Mouse (Mus musculus): ENCODE data around the gene Grin2a. TPM values are rescaled to one million over a fixed set of nuclear protein-coding genes. Genes with fewer than 3 reads are reported as not detected.

Grin2a gene
- polyA plus RNA-seq, 2 experiments = 0.64 to 2.0 TPM

DNA sequence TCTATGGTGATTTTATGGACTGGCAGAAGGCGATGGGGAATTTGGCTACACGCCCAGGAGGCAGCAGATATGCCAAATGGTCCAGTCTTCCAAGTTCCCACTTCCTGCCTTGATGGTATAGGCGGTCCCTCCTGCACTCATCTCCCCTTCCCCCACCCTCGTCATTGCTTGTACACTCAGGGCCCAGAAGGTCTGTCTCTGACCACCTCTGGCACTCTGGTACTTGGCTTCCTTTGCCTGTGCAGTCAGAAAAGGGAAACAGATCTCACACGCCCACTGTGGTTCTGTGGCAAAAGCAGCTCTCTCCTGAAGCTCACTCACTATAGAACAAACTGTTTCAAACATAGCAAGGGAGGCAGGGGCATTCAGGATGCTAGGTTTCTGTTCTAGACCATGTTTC lies 227.0 kb downstream of the Grin2a start:
- WGBS = 69% methylated on average over 5 of the region's 5 CpGs
- DNase-seq (ENCODE audit: low spot score) (no peak), ATAC-seq (ENCODE audit: low FRiP score, low read depth) (no peak)
- no peak overlapping the region for H3K9ac ChIP-seq (ENCODE audit: low read depth, low read length, severe bottlenecking)
- no peak for TF ChIP-seq POLR2A (IDR thresholded peaks at IDR 0.05; ENCODE audit: borderline replicate concordance, extremely low read depth, insufficient read depth, insufficient read length)
- no peak overlapping the region for H3K4me3 ChIP-seq (replicated peaks; ENCODE audit: low read length)
- H3K27ac ChIP-seq (replicated peaks; ENCODE audit: low read depth, low read length) = no peak overlapping the region
- H3K9me3 ChIP-seq (ENCODE audit: control insufficient read depth, low read length) = no peaks in the 10 kb centered on the region
- no peaks in the 10 kb centered on the region for H3K36me3 ChIP-seq (ENCODE audit: control insufficient read depth, insufficient read depth, low read length)
- no peaks in the 10 kb centered on the region for H3K27me3 ChIP-seq (ENCODE audit: control insufficient read depth, insufficient read depth, low read length)
- no peak overlapping the region for H3K4me2 ChIP-seq (replicated peaks; ENCODE audit: low read depth, low read length, severe bottlenecking)
- no peaks in the 10 kb centered on the region for H3K4me1 ChIP-seq (ENCODE audit: control insufficient read depth, insufficient read depth, low read length)

DNA sequence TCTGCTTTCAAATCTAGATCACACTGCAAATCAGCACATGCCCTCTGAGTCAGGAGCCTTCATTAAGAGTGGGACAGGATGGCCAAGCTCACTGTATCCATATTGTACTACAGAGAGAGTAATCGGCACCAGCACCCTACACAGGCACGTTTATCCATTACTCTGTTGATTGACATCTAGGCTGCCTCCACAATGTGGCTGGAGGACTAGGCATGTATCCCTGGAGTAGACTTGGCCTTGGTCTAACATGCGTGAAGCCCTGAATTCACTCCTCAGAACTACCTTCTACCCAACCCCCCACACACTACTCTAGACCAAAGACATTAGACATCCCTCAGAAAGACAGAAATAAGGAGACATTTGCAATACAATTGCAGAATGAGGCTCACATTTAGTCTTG lies 227.4 kb downstream of the Grin2a start:
- Histone ChIP-seq H3K4me1 (ENCODE audit: control insufficient read depth, insufficient read depth, low read length) (no peaks in the 10 kb centered on the region), H3K4me3 (replicated peaks; ENCODE audit: low read length) (no peak overlapping the region), H3K9ac (ENCODE audit: low read depth, low read length, severe bottlenecking) (no peak overlapping the region), H3K27me3 (ENCODE audit: control insufficient read depth, insufficient read depth, low read length) (no peaks in the 10 kb centered on the region), H3K4me2 (replicated peaks; ENCODE audit: low read depth, low read length, severe bottlenecking) (no peak overlapping the region), H3K27ac (replicated peaks; ENCODE audit: low read depth, low read length) (no peak overlapping the region), H3K36me3 (ENCODE audit: control insufficient read depth, insufficient read depth, low read length) (no peaks in the 10 kb centered on the region), H3K9me3 (ENCODE audit: control insufficient read depth, low read length) (no peaks in the 10 kb centered on the region)
- 93% methylated on average over 3 of the region's 3 CpGs for WGBS
- TF ChIP-seq POLR2A (IDR thresholded peaks at IDR 0.05; ENCODE audit: borderline replicate concordance, extremely low read depth, insufficient read depth, insufficient read length) = no peak
- ATAC-seq (ENCODE audit: low FRiP score, low read depth) (no peak), DNase-seq (ENCODE audit: low spot score) (no peak)

DNA sequence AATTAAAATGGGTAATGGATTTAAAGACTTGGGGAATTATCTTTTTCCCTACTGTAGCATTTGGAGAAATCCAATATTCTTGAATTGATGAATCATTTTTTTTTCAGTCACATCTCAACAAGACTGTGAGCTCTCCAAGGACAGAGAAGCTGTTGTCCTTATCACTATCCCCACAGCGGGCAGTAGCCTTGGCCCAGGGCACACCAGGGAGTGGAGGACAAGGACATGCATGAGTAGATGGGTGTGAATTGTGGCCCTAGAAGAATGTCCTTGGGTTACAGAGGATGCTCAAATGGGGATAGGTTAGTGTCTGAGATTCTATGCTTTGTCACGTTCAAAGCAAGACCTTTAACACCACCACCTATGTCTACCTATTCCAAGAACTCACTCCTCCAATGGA lies 231.3 kb downstream of the Grin2a start:
- Histone ChIP-seq H3K27me3 (ENCODE audit: control insufficient read depth, insufficient read depth, low read length) (no peaks in the 10 kb centered on the region), H3K9ac (ENCODE audit: low read depth, low read length, severe bottlenecking) (no peak overlapping the region), H3K4me2 (replicated peaks; ENCODE audit: low read depth, low read length, severe bottlenecking) (no peak overlapping the region), H3K9me3 (ENCODE audit: control insufficient read depth, low read length) (no peaks in the 10 kb centered on the region), H3K4me3 (replicated peaks; ENCODE audit: low read length) (no peak overlapping the region), H3K27ac (replicated peaks; ENCODE audit: low read depth, low read length) (no peak overlapping the region), H3K4me1 (ENCODE audit: control insufficient read depth, insufficient read depth, low read length) (no peaks in the 10 kb centered on the region), H3K36me3 (ENCODE audit: control insufficient read depth, insufficient read depth, low read length) (no peaks in the 10 kb centered on the region)
- DNase-seq (ENCODE audit: low spot score) (no peak), ATAC-seq (ENCODE audit: low FRiP score, low read depth) (no peak)
- TF ChIP-seq POLR2A (IDR thresholded peaks at IDR 0.05; ENCODE audit: borderline replicate concordance, extremely low read depth, insufficient read depth, insufficient read length) = no peak
- 86% methylated on average over 2 of the region's 2 CpGs for WGBS

DNA sequence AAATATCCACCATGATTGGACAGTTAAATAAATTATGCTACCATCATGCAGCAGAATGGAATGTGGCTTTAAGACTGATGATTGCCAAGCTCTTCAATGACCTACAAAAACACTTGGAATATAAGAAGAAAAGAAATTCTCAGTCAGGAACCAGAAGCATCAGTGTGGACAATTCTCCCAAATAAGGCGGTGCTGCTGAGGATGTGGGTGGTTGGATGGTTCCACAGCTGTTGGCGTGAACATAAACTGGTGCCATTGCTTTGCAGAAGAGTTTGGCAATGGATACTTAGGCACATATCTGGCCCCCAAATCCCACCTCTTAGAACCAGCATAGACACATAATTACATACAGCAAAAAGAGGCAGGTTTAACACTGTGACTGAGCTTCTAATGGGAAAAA lies 235.0 kb downstream of the Grin2a start:
- Histone ChIP-seq H3K27me3 (ENCODE audit: control insufficient read depth, insufficient read depth, low read length) (no peaks in the 10 kb centered on the region), H3K27ac (replicated peaks; ENCODE audit: low read depth, low read length) (no peak overlapping the region), H3K4me1 (ENCODE audit: control insufficient read depth, insufficient read depth, low read length) (no peaks in the 10 kb centered on the region), H3K9ac (ENCODE audit: low read depth, low read length, severe bottlenecking) (no peak overlapping the region), H3K4me3 (replicated peaks; ENCODE audit: low read length) (no peak overlapping the region), H3K4me2 (replicated peaks; ENCODE audit: low read depth, low read length, severe bottlenecking) (no peak overlapping the region), H3K36me3 (ENCODE audit: control insufficient read depth, insufficient read depth, low read length) (no peaks in the 10 kb centered on the region), H3K9me3 (ENCODE audit: control insufficient read depth, low read length) (no peaks in the 10 kb centered on the region)
- WGBS = 88% methylated on average over 2 of the region's 2 CpGs
- ATAC-seq (ENCODE audit: low FRiP score, low read depth) (no peak), DNase-seq (ENCODE audit: low spot score) (no peak)
- TF ChIP-seq POLR2A (IDR thresholded peaks at IDR 0.05; ENCODE audit: borderline replicate concordance, extremely low read depth, insufficient read depth, insufficient read length) = no peak

DNA sequence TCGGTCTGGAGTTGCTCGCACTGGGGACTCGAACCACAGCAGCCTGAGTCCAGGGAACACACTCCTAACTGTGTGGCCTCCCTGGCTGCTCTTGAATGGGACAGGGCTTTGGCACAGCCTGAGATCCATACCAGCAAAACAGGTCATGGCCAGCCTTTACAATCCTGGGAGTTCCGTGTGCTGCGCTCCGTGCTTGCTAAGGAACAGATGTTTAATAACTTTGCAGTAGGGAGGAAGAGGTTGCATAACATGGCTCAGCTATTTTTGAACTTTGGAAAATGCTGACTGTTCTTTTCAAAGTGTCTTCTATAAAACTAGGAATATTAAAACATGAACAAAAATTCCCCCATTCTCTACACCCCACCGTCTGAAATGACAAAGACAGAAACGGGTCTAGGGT lies 238.5 kb downstream of the Grin2a start:
- H3K27me3 ChIP-seq (ENCODE audit: control insufficient read depth, insufficient read depth, low read length) = no peaks in the 10 kb centered on the region
- ATAC-seq (ENCODE audit: low FRiP score, low read depth) (no peak), DNase-seq (ENCODE audit: low spot score) (peak; percentile 10)
- TF ChIP-seq POLR2A (IDR thresholded peaks at IDR 0.05; ENCODE audit: borderline replicate concordance, extremely low read depth, insufficient read depth, insufficient read length) = no peak
- H3K36me3 ChIP-seq (ENCODE audit: control insufficient read depth, insufficient read depth, low read length) = no peaks in the 10 kb centered on the region
- no peak overlapping the region for H3K27ac ChIP-seq (replicated peaks; ENCODE audit: low read depth, low read length)
- H3K9ac ChIP-seq (ENCODE audit: low read depth, low read length, severe bottlenecking) = no peak overlapping the region
- H3K4me3 ChIP-seq (replicated peaks; ENCODE audit: low read length) = no peak overlapping the region
- H3K4me1 ChIP-seq (ENCODE audit: control insufficient read depth, insufficient read depth, low read length) = no peaks in the 10 kb centered on the region
- H3K4me2 ChIP-seq (replicated peaks; ENCODE audit: low read depth, low read length, severe bottlenecking) = no peak overlapping the region
- WGBS = 64% methylated on average over 8 of the region's 8 CpGs
- H3K9me3 ChIP-seq (ENCODE audit: control insufficient read depth, low read length) = no peaks in the 10 kb centered on the region

DNA sequence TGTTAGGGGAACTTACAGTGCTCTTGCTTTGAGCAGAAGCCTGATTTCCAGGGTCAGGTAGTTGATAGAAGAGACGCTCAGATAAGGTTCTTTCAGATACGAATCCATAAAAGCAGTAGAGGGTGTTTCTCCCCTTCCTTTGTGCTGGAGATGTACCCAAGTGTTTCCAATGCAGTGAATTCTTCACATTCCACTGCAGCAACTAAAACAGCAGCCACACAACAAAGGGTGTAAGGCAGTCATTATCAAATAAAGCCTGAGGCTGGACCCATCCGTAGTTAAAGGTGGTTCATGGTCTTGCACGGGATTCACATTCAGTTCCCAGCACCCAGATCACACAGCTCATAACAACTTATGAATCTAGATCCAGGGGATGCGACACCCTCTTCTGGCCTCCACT lies 241.3 kb downstream of the Grin2a start:
- no peak overlapping the region for H3K4me3 ChIP-seq (replicated peaks; ENCODE audit: low read length)
- no peaks in the 10 kb centered on the region for H3K9me3 ChIP-seq (ENCODE audit: control insufficient read depth, low read length)
- no peak for ATAC-seq (ENCODE audit: low FRiP score, low read depth)
- DNase-seq (ENCODE audit: low spot score) = no peak
- no peaks in the 10 kb centered on the region for H3K36me3 ChIP-seq (ENCODE audit: control insufficient read depth, insufficient read depth, low read length)
- H3K9ac ChIP-seq (ENCODE audit: low read depth, low read length, severe bottlenecking) = no peak overlapping the region
- H3K27me3 ChIP-seq (ENCODE audit: control insufficient read depth, insufficient read depth, low read length) = no peaks in the 10 kb centered on the region
- 83% methylated on average over 5 of the region's 5 CpGs for WGBS
- H3K27ac ChIP-seq (replicated peaks; ENCODE audit: low read depth, low read length) = no peak overlapping the region
- TF ChIP-seq POLR2A (IDR thresholded peaks at IDR 0.05; ENCODE audit: borderline replicate concordance, extremely low read depth, insufficient read depth, insufficient read length) = no peak
- H3K4me2 ChIP-seq (replicated peaks; ENCODE audit: low read depth, low read length, severe bottlenecking) = no peak overlapping the region
- H3K4me1 ChIP-seq (ENCODE audit: control insufficient read depth, insufficient read depth, low read length) = no peaks in the 10 kb centered on the region

All from limb, embryonic 14.5 days (tissue).